Mouse (Mus musculus): ENCODE results near the gene L3mbtl3.

L3mbtl3 gene

DNA sequence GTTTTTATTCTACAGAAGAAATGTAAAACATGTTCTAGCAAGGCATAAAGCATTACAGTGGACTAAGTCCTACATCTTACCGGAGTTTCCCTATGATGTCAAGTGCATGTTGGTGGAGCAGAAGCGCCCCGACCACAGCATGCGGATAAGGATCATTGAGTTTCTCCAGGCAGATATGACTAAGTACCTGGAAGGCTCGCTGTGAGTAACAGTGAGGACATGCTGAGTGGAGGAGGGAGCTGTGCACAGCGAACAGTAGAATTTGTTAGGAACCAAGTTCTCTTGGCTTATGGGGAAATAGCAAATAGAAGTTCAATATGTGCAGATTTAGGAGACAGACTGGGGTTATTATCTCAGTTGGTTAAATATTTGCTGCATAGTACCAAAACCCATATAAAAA lies 131.3 kb downstream of the L3mbtl3 start:
- DNase-seq (ENCODE audit: inconsistent age in 2 of 2, low spot score in 1 of 2), result no peak

DNA sequence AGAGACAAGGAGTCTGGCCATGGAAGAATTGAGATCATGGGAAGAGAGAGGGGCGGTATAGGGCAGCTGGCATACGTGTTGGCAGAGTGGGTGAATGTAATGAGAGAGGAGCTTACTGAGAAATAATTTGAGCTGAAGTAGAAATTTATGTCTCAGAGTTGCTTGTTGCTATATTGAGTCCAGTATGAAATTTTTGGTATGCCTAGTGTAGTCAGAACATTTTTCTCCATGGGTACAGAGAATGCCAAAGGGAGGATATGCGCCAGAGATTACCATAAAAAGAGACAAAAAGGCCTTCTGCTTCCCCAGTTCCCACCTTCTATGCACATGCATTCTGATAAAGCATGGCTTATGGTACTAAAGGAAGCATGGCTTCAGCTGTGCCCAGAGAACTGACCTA lies 132.6 kb downstream of the L3mbtl3 start:
- no peak for DNase-seq (ENCODE audit: inconsistent age in 2 of 2, low spot score in 1 of 2)

DNA sequence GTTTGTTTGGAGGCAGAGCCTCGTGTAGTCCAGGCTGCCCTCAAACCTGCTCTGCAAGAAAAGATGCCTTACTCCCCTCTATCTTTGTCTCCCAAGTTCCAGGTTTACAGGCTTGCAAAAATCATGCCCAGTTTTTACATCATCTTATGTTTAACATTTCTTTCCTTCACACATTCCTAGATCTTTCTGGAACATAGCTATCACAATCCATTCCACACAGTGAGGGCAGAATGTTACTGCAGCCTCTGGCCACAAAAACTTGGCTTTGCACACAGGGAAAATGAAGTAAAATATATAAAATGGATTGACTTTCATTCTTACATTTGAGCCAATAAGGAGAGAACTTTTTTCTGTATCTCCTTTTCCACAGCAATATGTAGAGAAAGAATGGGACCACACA lies 136.7 kb downstream of the L3mbtl3 start:
- DNase-seq (ENCODE audit: inconsistent age in 2 of 2, low spot score in 1 of 2), result no peak

DNA sequence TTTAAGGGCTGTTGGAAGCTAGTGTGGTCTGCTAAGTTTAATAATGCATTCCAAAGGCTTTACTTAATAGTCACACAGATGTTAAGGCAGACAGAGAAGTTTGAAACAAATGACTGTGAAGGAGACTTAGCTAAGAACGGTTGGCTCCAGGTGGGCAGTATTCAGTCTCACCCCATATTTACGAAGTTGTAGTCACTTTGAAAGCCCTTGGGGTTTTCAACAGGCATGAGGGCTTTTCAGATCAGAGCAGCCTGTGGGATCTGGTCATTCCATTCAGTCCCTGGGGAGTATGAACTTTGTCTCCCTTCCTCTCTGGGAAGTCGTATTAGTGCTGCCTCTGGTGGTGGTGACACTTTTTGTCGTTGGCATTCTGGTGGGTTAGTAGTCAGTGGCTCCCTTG lies 137.2 kb downstream of the L3mbtl3 start:
- DNase-seq (ENCODE audit: inconsistent age in 2 of 2, low spot score in 1 of 2), result no peak

DNA sequence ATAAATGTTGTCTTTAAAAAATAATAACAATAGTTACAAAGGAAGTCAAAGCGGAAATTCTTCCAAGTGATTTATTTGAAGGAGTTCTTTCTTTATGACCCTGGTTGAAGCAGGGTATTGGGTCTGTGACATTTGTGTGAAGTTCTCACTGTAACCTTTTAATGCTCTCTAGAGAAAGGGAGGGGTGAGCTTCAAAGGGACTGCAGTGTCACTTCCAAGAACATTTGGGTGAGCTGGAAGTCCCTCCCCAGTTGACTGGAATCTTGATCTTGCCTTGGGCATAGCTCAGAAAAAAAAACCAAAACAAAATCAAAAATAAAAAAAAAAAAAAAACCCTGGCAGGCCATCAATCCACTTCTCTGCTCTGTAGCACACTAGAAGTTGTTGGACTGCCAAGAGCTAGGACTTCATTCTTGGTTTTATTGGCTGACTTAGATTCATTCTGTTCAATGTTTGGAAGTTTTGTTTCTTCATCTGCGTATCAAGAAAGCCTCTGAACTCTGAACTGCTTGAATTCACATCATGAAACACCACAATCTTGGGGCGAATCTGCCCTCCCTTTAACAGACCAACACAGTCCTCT lies 143.6 kb downstream of the L3mbtl3 start:
- peak; percentile 3 to 29 for DNase-seq (ENCODE audit: inconsistent age in 2 of 2, low spot score in 1 of 2)

DNA sequence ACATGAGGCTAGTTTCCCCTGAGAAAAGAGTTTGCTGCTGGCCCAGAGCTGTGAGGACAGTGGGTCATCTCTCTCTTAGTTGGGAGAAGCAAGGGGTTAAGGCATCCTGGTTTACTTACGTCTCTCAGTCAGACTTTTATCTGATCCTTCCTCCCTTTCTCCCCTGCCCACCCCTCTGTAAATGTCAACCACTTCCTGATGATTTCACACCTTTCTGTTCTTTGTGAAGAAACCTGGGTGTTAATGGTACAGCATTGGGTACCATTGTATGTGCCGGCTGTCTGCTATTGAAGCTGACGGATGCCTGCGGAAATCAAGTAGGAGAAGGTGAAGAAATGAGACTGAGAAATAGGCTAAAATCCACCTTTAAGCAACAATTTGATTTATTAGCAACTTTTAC lies 146.3 kb downstream of the L3mbtl3 start, which contains the start of gene Samd3:
Gene Samd3, plus strand, starts transcription at position 220 of the 400 bp plus-strand sequence.
- DNase-seq (ENCODE audit: inconsistent age in 2 of 2, low spot score in 1 of 2), result no peak

DNA sequence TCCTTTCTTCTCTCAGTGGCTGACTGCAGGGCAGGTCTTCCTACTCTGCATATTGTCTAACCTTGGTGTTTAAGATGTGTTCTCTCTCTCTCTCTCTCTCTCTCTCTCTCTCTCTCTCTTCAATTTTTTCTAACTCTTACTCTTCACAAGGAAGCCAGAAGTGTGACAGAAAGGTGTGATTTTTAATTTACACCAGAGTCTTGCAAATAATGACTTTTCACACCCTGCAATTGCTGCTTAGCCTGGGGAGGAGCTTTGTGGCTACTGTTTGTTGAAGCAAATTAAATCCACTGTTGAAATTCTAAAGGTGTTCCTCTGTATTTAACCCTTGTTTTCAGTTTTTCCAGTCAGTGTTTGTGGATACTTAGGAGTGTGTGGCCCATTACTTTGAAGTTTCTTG lies 147.6 kb downstream of the L3mbtl3 start:
- no peak for DNase-seq (ENCODE audit: inconsistent age in 2 of 2, low spot score in 1 of 2)

DNA sequence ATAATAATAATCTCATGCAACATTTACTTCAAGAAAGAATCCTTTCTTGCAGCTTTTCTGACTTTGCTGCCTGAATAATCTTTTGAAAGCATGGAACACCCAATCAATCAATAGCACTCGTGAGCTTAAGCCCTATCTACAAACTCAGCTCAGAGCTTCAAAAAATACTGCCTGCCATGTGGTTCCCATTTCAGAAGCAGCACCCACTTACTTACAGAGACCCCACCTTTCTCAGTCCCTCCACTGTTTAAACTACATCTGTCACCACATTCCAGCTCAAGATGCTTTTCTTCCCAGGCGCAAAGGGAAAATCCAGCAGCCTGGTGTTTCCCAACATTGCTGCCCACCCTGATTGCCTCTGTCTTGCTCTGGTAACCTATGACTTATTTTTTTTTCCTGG lies 149.0 kb downstream of the L3mbtl3 start:
- no peak for DNase-seq (ENCODE audit: inconsistent age in 2 of 2, low spot score in 1 of 2)

DNA sequence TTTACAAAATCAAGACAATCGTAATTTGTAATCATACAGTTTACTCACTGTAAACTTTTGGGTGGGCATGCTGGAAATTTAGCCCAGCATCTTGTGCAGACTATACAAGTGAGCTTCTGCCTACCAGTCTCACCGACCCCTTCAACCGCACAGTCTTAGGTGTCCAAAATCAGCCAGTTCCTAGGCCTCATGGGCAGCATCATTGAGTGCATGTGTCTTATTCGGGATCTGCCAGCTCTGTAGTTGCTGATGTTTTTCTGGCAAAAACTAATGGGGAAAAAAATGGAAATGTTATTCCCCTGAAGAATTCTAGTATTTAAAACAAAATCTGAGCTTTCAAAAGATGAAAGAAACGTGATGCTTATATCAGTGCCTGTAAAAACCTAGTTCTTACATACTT lies 149.5 kb downstream of the L3mbtl3 start:
- DNase-seq (ENCODE audit: inconsistent age in 2 of 2, low spot score in 1 of 2), result no peak

All from adrenal gland, adult (tissue).